In genomic region chr4:31938416-31939106, GRCm38 (mm10) we compare ENCODE assay signal across 8 mouse cellular contexts. TPM values are rescaled to one million over a fixed set of nuclear protein-coding genes. Genes with fewer than 3 reads are reported as not detected.
A peak's percentile ranks its signal among the peaks of the same experiment; 100 is the strongest.
DNase-seq lines count a peak whose midpoint lies in the region; ATAC-seq and TF ChIP-seq lines count a peak whose summit lies in the region.

No protein-coding gene starts in this region.

- no peak for TF ChIP-seq POLR2A in thymus, adult 2 months (IDR thresholded peaks at IDR 0.05; ENCODE audit: control insufficient read depth, extremely low read depth, insufficient read depth, low read length, poor library complexity)

- no peaks in the 10 kb centered on the region for H3K36me3 ChIP-seq in heart, embryonic 13.5 days
- H3K36me3 ChIP-seq in thymus, adult 2 months (ENCODE audit: control insufficient read depth, insufficient read depth, low read length): no peaks in the 10 kb centered on the region

- peaks cover 25% of the 10 kb centered on the region for H3K4me1 ChIP-seq in heart, embryonic 13.5 days
- 0 out of 2 replicates have a peak, but pooled peaks cover 2% of the 10 kb centered on the region for H3K4me1 ChIP-seq in thymus, adult 2 months (replicated peaks; ENCODE audit: control insufficient read depth, insufficient read depth, low read length)

- no peak overlapping the region for H3K4me3 ChIP-seq in heart, embryonic 13.5 days
- H3K4me3 ChIP-seq in thymus, adult 2 months (ENCODE audit: control insufficient read depth, insufficient read depth, low read length): no peak overlapping the region

- H3K4me2 ChIP-seq in heart, embryonic 13.5 days: peak overlapping the region; percentile 11; the same call in 1 of the 2 replicates

- ATAC-seq in heart, embryonic 13.5 days (ENCODE audit: extremely low read depth, insufficient number of reproducible peaks, low FRiP score, low TSS enrichment): no peak
- peak; percentile 85 for ATAC-seq in megakaryocyte progenitor cell, adult 5-6 weeks (replicated peaks; ENCODE audit: poor library complexity)

- WGBS in heart, embryonic 13.5 days: 34% methylated on average over 9 of the region's 9 CpGs
- 33% methylated on average over 9 of the region's 9 CpGs for WGBS in thymus, adult 2 months

- DNase-seq in heart, postnatal 25 days (ENCODE audit: low spot score): no peak
- peak; percentile 58 for DNase-seq in thymus, postnatal 0 days (ENCODE audit: low spot score)
- DNase-seq in thymus, adult 2 months: no peak
- peak; percentile 86 for DNase-seq in forelimb bud, embryonic 11.5 days (ENCODE audit: low read depth, low spot score)
- no peak for DNase-seq in urinary bladder, postnatal 25 days (ENCODE audit: low spot score)
- no peak for DNase-seq in right cerebral cortex, postnatal 4 days

- no peak overlapping the region for H3K9ac ChIP-seq in heart, embryonic 13.5 days

- no peaks in the 10 kb centered on the region for H3K9me3 ChIP-seq in heart, embryonic 13.5 days

- no peaks in the 10 kb centered on the region for H3K27me3 ChIP-seq in heart, embryonic 13.5 days (replicated peaks)
- H3K27me3 ChIP-seq in thymus, adult 2 months (ENCODE audit: control insufficient read depth, insufficient read depth, low read length): peaks cover 8% of the 10 kb centered on the region; the same call in 1 of the 2 replicates

- TF ChIP-seq CTCF in thymus, adult 2 months (IDR thresholded peaks at IDR 0.05; ENCODE audit: borderline replicate concordance, control insufficient read depth, extremely low read depth, insufficient read depth, low read length, poor library complexity): no peak

- H3K27ac ChIP-seq in heart, embryonic 13.5 days (replicated peaks): no peak overlapping the region
- H3K27ac ChIP-seq in thymus, adult 2 months (ENCODE audit: control insufficient read depth, insufficient read depth, low read length): no peak overlapping the region

- intact Hi-C loops in heart, postnatal 25 days (cut with DNase I): no loop called here

RNA-seq across cellular contexts. Expression of gene Map3k7, which starts 25.3 kb away (rescaled TPM):
- 28.0 and 28.4 TPM in 2 replicates for polyA plus RNA-seq in heart, embryonic 13.5 days (2015; fragmentation: Nextera tagmentation; extraction: Ambion mirVana)
- total RNA-seq in heart, postnatal 25 days (2021): 10 to 100 TPM; 43.4 to 45.5 TPM
- 26.5 and 28.3 TPM in 2 replicates for polyA plus RNA-seq in thymus, postnatal 0 days (2015; fragmentation: Nextera tagmentation; extraction: Ambion mirVana)
- polyA plus RNA-seq in thymus, adult 2 months (2012; rRNA removed): 74.2 and 74.5 TPM in 2 replicates
- 30.4 and 39.5 TPM in 2 replicates for total RNA-seq in megakaryocyte progenitor cell, adult 5-6 weeks (2015)
- total RNA-seq in megakaryocyte progenitor cell, adult 5-6 weeks (2017): 23.3 and 24.3 TPM in 2 replicates

Comparison
In these comparisons a context has a peak if more than half of its experiments do, and no peak if none do; other contexts are left out.
1. DNase-seq: peak in thymus, postnatal 0 days (single experiment) and forelimb bud, embryonic 11.5 days (single experiment); none in heart, postnatal 25 days (single experiment), thymus, adult 2 months (single experiment), urinary bladder, postnatal 25 days (single experiment) and right cerebral cortex, postnatal 4 days (single experiment).